Mouse (Mus musculus): Measurements from ENCODE around the gene Serpina12. TPM values are rescaled to one million over a fixed set of nuclear protein-coding genes. Genes with fewer than 3 reads are reported as not detected.
A peak's percentile ranks its signal among the peaks of the same experiment; 100 is the strongest.

Gene Serpina12
- not detected in 2 replicates for total RNA-seq (2014; fragmentation: Nextera tagmentation)
- 0.13 TPM in 1 of 2 replicates, not detected in the other for total RNA-seq (2017)

DNA sequence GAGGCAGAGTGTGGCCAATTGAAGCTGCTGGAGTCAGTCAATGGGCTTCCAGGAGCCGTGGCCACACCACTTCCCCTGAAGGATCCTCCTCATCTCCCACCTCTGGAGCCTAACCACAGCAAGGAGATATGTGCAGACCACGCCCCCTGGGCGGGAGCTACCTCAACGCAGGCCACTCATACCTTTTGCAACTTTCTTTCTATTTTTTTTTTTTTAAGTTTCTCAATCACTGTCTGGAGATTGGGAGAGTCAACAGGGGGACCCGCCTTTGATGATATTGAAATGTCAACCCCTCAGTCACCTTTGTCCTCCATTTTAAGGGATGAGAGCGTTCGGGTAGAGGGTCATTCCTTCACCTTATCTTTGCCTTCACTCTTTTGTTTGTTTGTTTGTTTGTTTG lies at the start of gene Serpina12:
TSS of gene Serpina12 (minus strand) at position 101 of the 400 bp plus-strand sequence.
- peak; percentile 38 for ATAC-seq (replicated peaks; ENCODE audit: poor library complexity, severe bottlenecking)

DNA sequence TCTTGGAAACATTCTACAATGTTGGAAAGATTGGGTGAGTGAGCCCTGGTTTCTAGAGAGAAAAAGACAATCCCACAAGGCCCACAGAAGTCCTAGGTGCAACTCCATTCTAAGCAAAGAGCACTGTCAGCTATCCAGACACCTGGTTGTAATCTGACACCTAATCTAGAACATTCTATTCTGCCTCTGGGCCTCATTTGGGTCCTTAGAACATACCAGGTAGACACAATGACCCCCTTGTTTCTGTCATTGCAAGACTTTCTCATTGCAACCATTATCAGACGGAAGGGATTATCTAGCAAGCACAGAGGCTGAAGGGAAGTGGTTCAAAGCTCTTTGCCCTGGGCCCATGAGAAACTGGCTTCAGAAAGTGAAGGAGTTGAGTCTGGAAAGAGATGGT lies 47.1 kb upstream of the Serpina12 start:
- no peak for ATAC-seq (replicated peaks; ENCODE audit: poor library complexity, severe bottlenecking)

- ATAC-seq (replicated peaks; ENCODE audit: poor library complexity, severe bottlenecking): no peak
These were observed 45.9 kb upstream of the Serpina12 start for GRCm38 (mm10) chr12:104090119-104090518.

DNA sequence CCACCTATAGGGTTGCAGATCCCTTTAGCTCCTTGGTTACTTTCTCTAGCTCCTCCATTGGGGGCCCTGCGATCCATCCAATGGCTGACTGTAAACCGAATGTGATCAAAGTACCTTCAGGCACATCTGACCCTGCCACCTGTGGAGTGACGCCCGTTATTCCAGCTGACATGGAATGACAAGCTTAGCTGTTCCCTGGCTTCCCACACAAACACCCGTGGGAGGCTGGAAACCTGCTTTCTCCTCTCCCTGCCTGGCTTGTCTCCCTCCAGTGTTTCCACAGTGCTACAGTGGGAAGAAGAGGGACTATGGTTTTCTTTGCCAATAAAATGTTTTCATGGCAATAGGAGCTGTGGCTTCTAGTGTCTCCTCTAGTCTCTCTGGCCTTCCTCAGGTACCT lies 28.0 kb upstream of the Serpina12 start:
- ATAC-seq (replicated peaks; ENCODE audit: poor library complexity, severe bottlenecking): no peak

DNA sequence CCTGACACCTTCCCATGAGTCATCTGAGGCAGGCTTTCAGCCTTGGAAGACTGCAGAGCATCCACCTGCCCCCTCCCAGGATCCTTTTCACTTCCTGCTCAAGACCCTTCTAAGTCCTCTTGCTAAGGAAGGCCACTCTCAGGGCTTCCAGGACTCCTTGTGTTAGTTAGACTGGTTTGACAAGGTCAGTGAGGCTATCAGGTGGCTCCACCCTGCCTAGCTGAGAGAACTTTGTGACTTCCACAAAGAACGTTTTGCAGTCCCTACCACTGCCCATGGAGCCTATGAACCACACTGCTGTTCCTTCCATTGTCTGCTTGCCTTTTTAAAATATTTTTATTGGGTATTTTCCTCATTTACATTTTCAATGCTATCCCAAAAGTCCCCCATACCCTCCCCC lies 27.5 kb upstream of the Serpina12 start:
- no peak for ATAC-seq (replicated peaks; ENCODE audit: poor library complexity, severe bottlenecking)

DNA sequence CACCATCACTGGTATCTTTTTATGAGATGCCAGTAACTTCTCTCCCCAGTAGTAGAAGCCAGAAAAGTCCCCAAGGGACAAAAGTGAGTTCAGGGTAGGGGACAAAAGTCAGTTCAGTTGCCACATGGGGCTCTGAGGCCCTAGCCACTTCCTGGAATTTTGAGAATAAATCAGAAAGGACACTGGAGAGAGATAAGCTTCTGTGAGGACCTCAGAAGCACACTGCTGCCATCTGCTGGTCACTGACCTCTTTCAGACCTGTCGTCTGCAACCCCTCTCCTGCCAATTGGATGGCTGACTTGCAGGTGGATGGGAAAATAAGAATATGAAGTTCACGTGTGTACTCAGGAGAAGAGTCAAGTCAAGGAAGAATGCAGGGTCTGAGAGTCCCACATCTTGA lies 25.4 kb upstream of the Serpina12 start:
- peak; percentile 60 for ATAC-seq (replicated peaks; ENCODE audit: poor library complexity, severe bottlenecking)

DNA sequence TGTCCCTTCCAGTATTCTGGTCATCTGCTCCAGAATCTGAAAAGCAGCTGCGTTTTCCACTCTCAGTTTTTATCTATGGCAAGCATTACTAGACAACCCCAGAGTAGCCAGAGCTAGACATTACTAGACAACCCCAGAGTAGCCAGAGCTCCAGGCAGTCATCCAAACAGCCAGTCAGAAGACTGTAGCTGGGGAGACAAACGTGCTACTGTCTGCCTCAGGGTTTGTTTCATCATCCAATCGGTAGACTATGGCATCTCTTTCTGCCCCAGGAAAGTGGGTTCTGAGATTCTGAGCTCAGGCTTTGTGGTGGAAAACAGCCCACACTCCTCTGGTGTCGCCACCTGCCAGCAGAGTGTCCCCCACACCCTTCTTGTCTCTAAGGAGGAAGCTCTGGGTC lies 23.3 kb upstream of the Serpina12 start:
- ATAC-seq (replicated peaks; ENCODE audit: poor library complexity, severe bottlenecking): peak; percentile 78

- peak; percentile 54 for ATAC-seq (replicated peaks; ENCODE audit: poor library complexity, severe bottlenecking)
These were observed 22.0 kb upstream of the Serpina12 start for GRCm38 (mm10) chr12:104066241-104066640.

DNA sequence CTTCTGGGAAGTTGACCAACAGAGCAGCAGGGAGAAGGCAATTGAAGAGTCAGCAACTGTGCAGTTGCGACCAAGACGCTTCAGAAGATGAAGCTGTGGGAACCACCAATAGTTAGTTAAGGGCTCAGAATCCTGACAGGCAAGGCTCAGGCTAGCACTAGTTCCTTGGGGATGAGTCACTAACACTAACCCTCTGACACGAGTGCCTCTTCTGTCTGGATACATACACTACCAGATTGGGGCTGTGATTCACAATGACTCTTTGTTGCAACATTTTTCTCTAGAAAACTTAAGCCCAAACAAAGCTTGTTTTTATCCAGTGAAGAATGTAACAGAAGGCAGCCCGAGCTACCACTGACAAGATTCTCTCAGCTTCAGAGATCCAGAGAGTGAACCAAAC lies 20.8 kb upstream of the Serpina12 start:
- ATAC-seq (replicated peaks; ENCODE audit: poor library complexity, severe bottlenecking): no peak

DNA sequence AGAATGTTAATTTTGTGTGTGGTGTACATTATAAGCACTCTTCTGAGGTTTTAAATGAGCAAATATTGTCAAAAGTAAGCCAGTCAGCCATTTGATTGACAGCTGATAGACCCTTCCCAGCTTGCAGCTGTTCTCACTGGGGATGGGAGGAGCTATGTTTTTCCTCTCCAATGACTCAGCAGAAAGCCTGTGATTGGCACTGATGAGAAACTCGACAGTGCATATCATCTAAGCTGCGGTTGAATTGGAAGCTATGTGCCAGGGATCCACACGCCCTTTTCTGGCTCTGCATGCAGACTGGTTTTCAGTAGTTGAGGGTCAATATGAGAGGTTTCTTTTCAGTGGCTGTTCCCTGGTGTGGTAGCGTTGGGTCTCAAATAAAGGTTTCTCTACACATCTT lies 20.3 kb upstream of the Serpina12 start:
- no peak for ATAC-seq (replicated peaks; ENCODE audit: poor library complexity, severe bottlenecking)

GRCm38 (mm10) chr12:104061862-104062261 lies 17.6 kb upstream of the Serpina12 start:
- peak; percentile 75 for ATAC-seq (replicated peaks; ENCODE audit: poor library complexity, severe bottlenecking)

GRCm38 (mm10) chr12:104060126-104060525 lies 15.9 kb upstream of the Serpina12 start:
- ATAC-seq (replicated peaks; ENCODE audit: poor library complexity, severe bottlenecking): no peak

DNA sequence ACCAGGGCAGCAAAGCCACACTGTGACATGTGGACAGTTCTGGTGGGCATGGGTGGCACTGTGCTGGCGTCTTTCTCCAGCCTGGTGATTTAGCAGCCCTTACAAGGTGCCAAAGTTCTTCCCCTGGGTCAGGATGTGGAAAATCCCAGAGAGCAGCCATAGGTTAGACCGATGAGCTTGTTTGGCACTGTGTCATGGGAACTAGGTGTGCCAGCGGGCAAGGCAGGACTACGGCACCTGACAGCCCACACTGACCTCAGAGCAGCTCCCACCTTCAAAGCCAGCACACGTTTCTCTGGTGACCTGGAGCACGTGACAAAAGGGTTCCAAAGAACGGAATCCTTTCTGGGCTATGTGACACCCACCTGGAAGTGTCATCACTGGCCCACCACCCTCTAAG lies 13.3 kb upstream of the Serpina12 start:
- ATAC-seq (replicated peaks; ENCODE audit: poor library complexity, severe bottlenecking): no peak

- ATAC-seq (replicated peaks; ENCODE audit: poor library complexity, severe bottlenecking): peak; percentile 57
These were observed 12.8 kb upstream of the Serpina12 start for GRCm38 (mm10) chr12:104057050-104057449.

DNA sequence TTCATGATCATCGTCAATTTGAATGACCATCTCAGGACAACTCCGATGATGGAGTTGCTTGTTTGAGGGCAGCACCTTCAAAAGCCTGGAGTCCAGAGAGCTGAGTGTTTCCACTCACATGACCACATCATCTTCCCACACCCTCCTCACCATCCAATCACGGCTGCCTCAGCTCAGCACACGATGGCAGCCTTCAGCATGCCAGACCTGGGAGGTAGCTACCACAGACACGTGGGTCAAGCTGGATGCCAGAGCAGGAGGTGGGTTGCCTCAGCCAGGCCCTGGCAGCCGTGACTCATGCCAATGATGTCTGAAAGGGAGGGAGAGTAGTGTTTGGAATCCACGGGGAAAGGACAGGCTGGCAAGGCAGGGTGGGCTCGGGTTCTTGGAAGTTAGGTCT lies 11.5 kb upstream of the Serpina12 start:
- no peak for ATAC-seq (replicated peaks; ENCODE audit: poor library complexity, severe bottlenecking)

DNA sequence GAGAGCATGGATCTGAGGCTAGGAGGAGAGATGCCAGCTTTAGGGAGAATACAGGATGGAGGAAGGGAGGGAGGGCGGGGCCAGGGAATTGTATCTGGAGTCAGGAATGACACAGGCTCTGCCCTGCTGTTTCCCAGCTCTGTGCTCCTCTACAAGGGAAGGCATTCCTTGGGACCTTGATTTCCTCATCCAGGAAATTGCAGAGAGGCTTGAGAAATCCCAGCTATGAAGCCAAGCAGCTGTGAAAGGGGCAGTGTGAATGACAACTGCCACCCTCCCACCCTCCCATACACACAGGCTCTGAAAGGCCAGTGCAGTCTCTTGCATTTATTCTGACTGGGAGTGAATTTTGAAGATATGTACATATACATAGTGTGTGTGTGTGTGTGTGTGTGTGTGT lies 9.8 kb upstream of the Serpina12 start:
- ATAC-seq (replicated peaks; ENCODE audit: poor library complexity, severe bottlenecking): no peak

GRCm38 (mm10) chr12:104045713-104046112 lies 1.5 kb upstream of the Serpina12 start:
- ATAC-seq (replicated peaks; ENCODE audit: poor library complexity, severe bottlenecking): no peak

DNA sequence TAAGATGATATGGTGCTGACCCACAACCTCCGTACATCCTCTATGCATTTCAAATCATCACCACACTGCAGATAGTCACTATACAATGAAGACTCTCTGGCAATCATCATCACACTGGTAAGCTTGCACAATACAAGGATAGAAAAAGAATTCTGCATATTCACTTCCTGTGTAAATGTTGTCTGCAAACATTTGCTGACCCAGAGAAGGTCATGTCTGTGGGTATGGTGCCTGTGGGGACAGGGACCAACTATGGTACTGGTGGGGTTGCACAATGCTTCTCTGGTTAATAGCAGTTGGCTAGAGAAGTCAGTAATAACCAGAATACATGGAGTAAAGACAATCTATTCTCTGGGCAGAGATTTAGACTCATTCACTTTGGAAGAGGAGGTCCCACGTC lies 1.5 kb downstream of the Serpina12 start:
- peak; percentile 83 for ATAC-seq (replicated peaks; ENCODE audit: poor library complexity, severe bottlenecking)

DNA sequence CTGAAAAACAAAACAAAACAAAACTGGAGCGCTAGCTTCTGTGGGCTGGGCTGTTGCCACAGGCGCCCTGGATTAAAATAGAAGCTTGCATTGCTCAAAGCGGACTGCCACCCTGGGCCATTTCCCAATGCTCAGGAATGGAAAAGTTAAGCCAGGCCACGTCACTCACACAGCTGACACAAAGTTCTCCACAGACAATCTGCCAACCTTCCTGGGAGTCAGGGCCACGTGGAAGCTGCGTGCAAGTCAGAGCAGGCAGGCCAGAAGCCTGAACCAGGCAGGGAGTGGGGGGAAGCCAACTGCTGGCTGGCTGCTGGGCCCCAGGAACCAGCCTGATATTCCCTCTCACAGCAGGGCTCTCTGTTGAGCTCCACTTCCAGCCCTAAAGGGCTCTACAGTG lies 2.8 kb downstream of the Serpina12 start:
- peak; percentile 56 for ATAC-seq (replicated peaks; ENCODE audit: poor library complexity, severe bottlenecking)

GRCm38 (mm10) chr12:104038181-104038580 lies 6.1 kb downstream of the Serpina12 start:
- no peak for ATAC-seq (replicated peaks; ENCODE audit: poor library complexity, severe bottlenecking)

GRCm38 (mm10) chr12:104033752-104034151 lies 10.5 kb downstream of the Serpina12 start:
- ATAC-seq (replicated peaks; ENCODE audit: poor library complexity, severe bottlenecking): no peak

GRCm38 (mm10) chr12:104029986-104030385 lies 14.3 kb downstream of the Serpina12 start:
- ATAC-seq (replicated peaks; ENCODE audit: poor library complexity, severe bottlenecking): peak; percentile 78

DNA sequence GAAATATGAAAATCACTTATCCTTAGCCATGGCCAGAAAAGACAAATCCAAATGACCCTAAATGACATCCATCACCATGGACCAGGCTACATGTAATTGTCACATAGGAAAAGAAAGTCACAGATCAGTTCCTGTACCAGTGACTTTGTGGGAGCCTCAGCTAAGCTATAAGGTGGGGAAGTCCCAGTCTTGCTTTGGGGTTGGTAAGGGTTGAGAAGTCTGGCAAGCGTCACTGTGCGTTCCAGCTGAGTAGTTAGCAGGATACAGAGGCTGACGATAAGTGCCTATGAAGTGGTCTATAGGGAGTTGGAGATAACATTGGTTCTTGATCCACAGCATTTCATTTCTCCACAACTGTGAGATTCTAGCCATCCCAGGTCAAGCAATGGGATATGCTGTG lies 29.0 kb downstream of the Serpina12 start:
- no peak for ATAC-seq (replicated peaks; ENCODE audit: poor library complexity, severe bottlenecking)

Data from granulocyte monocyte progenitor cell, adult 5-6 weeks (primary cell).